Mouse (Mus musculus) spleen, adult 2 months (tissue): ENCODE data around the gene Vmn1r91.
"Not testable (repeated sequence)": the region's sequence is repeated elsewhere in the genome, so short reads cannot be mapped to it uniquely, and the experiment has no call there.

ENCODE experiments used
- CTCF ChIP-seq: fragments of 200-500 bp; IDR thresholded peaks from 2 replicates; pipeline ENCODE4 v1.5.1; 2011; ENCODE audit warnings: mild to moderate bottlenecking, inconsistent platforms; ENCODE audit not compliant: insufficient read depth, insufficient read length, insufficient replicate concordance; ENCODE audit errors: extremely low read depth
- POLR2A ChIP-seq: fragments of 200-500 bp; IDR thresholded peaks from 2 replicates; pipeline ENCODE4 v1.6.1; 2011; ENCODE audit warnings: low read depth, low read length, inconsistent platforms

GRCm38 (mm10) chr7:20064100-20064499 lies 35.4 kb upstream of the Vmn1r91 start:
- TF ChIP-seq CTCF, POLR2A: not testable (repeated sequence)
